Mouse (Mus musculus) erythroid progenitor cell, adult 5-6 weeks (primary cell): ENCODE results near the gene Jph2. TPM values are rescaled to one million over a fixed set of nuclear protein-coding genes. Genes with fewer than 3 reads are reported as not detected.

ENCODE experiments used
- ATAC-seq: replicated peaks from 2 replicates; pipeline ENCODE4 v1.8.0; 2016; ENCODE audit warnings: moderate number of reproducible peaks, mild to moderate bottlenecking, moderate TSS enrichment, inconsistent platforms; ENCODE audit not compliant: poor library complexity, low FRiP score, severe bottlenecking
- total RNA-seq, 2 experiments: library from RNA; stranded (forward) in 1 of 2; stranded (reverse) in 1 of 2; fragments of 150-400 nt in 1 of 2; fragments of 186-747, 209-891 nt in 1 of 2; gene quantifications; 2 replicates each; pipeline versions ENCODE4 v1.2.3 to v1.2.4; 2015 to 2017; ENCODE audit warnings: low replicate concordance in 2 of 2

Jph2 gene
- total RNA-seq, 2 experiments from 2014 or later: not detected

DNA sequence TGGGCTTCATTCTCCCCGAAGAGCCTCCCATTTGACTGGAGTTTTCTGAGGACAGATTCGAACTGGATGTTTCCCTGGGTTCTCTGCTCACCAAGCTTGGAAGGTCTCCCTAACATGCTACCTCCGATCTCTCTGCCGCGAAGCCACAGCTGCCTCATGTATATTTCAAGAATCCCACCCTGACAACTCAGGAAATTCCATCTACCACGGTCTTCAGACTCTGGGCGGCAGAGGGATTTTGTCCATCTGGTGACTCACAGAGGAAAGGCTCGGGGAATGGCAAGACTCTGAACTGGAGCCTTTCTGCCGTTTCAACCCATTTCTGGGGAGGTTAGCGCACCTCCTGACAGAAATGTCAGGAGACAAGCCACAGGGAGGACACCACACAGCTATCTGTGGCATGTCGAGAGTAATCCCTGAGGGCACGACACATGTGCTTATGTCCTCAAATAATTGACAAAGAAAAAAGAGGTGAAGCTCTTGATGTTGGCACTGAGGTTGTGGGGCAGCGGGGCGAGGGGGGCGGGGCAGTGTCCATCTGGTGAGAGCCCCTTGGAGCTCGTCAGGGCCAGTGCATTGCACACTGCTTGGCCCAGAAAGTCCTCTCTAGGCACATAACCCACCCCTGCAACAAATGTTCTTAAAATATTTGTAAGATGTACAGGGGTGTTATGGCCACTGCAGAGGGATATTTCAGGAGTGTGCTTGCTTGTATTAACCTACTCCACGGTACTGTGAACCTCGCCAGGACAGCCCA, 32.8 kb downstream of the Jph2 start:
- ATAC-seq: no peak

DNA sequence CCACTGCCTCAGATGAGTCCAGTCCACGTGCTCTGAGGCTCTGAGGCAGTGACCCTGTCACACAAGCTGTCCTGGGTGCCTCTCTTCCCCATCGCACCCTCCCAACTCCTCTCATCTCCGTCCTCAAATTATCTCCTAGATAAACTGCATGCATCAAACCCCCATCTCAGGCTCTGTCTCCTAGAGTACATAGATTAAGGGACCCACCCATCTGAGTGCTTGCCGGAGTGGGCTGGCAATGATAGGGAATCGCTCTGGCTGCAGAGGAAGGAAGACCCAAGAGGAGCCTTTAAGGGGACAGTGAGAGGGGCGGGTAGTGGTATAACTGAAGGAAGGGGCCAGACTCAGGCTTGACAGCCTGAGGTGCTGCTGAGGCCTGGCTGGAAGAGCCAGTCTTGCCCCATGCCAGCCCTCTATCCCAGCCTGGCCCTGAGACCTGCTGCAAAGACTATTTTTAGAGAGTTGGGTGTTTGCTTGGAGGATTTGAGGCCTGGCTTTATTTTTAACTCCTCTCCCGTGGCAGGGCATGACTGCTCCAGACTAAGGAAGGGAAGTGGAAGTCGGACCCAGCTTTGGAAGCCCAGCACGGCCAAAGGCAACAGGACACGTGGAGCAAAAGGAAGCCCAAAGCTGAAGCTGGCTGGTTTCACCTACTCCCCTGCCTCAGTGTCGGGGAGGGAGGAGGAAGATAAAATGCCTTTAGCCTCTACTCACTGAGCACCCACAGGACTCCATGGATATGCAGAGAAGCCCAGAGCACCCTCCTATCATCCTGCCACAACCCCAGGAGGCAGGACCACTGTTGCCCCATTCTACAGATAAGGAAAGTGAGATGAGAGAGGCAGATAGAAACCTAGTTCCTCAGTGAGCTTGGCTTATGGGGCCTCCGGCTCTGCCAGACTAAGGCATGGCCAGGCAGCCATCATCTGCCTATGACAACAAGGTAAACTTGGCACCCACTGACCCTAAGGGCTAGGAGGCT, 34.6 kb downstream of the Jph2 start:
- no peak for ATAC-seq

DNA sequence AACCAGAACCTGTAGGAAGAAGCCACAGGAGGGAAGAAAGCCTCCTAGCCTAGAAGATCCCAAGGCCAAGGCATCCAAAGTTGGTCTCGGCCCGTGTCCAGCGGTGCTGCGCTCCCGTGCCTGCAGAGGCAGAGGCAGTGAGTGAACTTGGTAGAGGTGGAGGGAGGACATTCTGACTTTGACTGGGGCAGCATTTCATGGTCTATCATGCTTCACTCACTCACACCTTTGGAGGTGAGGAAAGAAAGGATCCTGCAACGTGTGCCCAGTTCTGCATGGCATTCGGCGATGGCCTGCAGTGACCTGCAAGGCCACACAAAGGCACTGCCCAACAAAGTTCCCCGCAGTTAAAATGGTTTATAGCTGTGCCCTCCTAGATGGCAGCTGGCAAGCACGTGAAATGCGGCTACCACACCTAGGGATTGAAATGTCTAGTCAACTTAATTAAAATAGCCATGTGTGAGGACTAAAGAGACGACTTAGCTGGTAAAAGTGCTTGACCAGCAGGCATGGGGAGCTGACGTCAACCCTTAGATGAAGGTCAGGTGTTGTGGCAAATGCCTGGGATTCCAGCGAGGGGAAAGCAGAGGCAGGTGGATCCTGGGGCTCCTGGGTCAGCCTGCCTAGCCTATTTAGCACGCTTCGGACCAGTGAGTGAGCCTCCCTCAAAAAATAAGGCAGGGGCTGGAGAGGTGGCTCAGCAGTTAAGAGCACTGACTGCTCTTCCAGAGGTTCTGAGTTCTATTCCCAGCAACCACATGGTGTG, 36.8 kb downstream of the Jph2 start:
- no peak for ATAC-seq

DNA sequence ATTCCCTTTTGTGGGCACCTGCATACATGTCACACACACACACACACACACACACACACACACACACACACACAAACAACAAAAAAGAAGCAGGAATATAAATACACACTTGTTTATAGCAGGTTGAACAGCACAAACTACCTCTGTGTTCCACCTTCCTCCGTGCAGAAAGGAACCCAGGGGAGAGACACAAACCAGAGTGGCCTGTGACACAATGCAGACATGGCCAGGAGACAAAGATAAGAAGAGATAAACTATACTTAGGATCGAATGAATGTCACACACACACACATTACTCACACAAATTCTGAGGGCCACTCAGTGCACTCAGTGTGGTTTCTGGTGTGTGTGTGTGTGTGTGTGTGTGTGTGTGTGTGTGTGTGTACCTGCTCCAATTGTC, 38.5 kb downstream of the Jph2 start:
- ATAC-seq: no peak

DNA sequence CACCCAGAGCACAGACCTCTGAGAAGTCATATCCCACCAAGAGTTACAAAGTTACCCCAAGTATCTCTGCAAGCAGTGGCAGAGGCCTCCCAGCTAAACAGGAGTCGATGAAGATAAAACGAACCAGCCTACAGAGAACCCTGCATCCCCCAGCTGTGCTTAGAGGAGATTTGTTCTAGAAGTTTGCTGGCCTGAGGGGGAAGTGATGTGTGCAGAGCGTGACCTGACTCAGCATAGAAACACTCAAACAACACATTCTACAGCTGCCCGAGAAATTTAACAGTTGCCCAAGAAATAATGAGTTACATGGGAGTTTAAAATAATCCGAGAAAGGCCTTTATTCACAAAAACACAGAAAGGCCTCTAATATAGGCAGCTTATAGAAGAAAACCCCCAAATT, 39.1 kb downstream of the Jph2 start:
- ATAC-seq: no peak

- peak; percentile 83 for ATAC-seq
Observed at GRCm38 (mm10) chr2:163356113-163356840, 41.5 kb downstream of the Jph2 start.

DNA sequence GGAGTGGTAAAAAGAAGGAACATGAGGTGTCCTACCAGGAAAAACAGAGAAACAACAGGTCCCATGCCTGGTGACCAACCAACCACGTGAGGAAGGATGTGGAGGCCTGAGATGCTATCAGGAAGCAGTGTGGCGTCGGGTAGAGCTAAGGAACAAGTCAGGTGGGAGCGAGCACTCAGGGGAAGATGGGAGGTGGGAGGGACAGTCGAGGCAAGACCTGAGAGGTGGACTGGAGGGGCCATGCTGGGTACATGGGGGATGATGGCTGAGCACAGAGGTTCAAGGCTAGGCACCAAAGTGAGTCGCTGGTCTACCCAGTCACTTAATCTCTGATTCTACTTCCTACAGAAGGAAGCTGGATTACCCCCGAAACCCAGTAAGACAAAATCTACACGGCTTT, 42.1 kb downstream of the Jph2 start:
- ATAC-seq: no peak

- ATAC-seq: no peak
Observed at GRCm38 (mm10) chr2:163353731-163354130, 44.1 kb downstream of the Jph2 start.

- no peak for ATAC-seq
Observed at GRCm38 (mm10) chr2:163350443-163350842, 47.4 kb downstream of the Jph2 start.

DNA sequence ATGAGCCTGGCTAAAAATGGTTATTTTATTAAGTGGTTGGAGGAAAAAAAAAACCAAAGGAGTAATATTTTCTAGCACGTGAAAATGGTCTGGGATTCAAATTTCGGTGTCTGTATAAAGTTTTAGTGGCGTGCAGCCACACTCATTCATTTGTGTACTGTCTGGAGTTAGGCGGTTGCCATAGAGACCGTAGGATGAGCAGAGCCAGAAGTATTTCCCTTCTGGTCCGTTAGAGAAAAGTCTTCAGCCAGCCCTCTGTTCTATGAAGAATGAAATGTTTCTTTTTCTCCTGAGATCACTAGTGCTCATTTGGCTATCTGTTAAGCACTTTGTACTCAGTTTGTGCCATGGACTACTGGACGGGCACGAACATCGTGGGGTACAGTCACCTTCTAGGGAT, 48.4 kb downstream of the Jph2 start:
- ATAC-seq: no peak

- no peak for ATAC-seq
Observed at GRCm38 (mm10) chr2:163348677-163349076, 49.1 kb downstream of the Jph2 start.

GRCm38 (mm10) chr2:163347517-163348184, 50.1 kb downstream of the Jph2 start:
- no peak for ATAC-seq

DNA sequence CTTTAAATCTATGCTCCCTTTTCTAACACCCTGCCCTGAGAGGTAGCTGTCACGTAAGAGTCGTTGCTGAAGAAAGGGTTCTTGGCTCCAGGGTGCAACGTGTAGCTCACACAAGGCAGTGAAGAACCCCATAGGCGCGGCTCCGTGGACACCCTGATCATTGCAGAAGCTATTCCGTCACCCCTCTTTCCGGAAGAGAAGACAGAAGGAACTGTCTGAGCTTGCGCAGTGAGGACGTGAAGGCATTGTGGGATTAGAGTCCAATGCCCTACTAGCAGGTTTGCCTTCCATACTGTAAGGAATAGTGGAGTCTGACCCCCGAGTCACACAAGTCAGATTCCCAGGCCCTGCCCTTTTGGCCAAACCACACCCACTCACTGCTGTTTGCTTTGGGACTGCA, 51.3 kb downstream of the Jph2 start:
- ATAC-seq: no peak

DNA sequence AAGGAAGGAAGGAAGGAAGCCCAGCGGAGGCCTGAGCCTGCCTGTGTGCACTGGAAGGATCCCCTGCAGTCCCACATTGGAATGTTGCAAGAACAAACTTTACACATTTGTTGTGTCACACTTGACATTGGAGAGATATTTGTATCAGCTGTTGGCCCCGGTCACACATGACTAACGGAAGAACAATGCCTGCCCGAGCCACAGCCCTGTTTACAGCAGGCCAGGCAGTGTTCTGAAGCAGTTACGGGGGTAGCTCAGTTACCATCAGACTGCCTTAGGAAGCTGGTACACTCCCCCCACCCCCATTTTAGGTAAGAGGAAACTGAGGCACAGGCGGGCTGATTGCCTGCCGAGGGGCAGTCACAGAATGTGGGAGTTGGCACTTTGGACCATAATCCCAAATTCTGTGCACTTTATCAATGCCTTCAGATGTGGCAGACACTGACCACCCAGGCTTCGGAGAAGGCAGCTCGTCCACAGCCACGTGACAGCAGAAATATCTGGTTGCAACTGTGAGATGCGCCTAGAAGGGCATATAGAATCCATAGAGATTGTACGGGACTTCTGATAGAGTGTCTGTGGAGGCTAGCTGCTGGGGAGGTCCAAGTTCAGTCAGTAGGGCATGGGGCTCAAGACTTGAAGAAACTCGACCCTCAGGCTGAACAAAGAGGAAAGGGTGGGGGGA, 52.7 kb downstream of the Jph2 start:
- no peak for ATAC-seq

DNA sequence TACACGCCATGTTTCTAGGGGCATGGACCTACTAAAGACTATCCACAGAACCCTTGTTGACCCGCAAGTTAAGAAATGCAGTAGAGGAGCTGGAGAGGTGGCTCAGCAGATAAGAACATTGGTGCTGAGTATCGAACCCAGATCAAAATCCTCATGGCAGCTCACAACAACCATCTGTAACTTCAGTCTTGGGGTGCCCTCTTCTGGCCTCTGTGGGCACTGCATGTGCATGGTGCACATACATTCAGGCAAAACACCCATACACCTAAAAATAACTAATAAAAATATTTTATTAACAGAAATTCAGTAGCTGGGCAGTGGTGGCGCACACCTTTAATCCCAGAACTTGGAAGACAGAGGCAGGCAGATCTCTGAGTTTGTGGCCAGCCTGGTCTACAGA, 54.1 kb downstream of the Jph2 start:
- no peak for ATAC-seq

DNA sequence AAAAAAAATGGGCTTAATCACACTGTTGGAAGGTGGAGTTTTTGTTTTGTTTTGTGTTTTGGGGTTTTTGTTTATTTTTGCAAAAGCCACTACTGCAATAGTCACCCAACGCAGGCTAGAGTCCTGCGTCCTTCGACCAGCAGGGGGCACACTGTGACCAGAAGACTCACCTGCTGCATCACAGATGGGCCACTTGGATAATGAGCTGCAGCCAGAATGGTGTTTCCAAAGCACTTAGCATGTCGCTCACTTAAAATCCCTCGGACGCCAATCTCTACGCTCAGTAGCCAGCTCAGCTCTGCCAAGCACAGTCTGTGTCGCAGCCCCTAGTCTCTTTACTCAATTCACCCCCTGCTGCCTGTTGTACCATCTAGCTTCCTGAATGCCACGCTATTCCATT, 57.5 kb downstream of the Jph2 start:
- no peak for ATAC-seq

DNA sequence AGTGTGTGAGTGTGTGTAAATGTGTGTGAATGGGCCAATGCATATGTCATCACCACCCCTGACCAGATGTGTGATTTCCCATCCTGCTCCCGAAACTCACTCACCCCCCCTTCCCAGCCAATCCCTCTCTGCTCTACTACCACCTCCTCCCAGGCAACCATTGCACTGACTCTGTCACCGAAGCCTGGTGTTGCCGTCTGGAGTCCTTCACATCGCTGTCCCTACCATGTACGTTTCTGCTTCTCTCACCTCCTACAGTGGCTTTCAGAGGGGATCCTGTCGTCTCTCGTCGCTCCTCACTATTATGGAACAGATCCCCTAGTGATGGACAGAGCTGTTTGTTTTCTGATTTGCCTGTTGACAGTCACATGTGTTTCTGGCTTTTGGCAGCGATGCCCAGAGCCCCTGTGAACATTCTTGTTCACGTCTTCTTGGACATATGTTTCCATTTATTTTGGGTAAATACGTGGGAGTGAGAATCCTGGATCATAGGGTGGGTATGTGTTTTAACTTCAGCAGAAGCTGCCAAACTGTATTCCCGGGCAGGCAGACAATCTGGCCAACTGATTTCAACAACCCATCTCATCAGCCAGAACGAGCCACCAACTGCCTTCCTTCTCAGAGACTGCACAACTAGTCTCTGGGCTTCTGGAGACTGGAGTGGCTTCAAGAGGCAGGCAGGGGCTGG, 65.3 kb downstream of the Jph2 start:
- no peak for ATAC-seq

- ATAC-seq: no peak
Observed at GRCm38 (mm10) chr2:163331423-163331822, 66.4 kb downstream of the Jph2 start.
